Mouse (Mus musculus) lung, adult 2 months (tissue): ENCODE data around the gene Gcnt4.

Experiments used
- CTCF ChIP-seq: fragments of 200-500 bp; IDR thresholded peaks from 2 replicates; pipeline ENCODE4 v1.5.1; 2011; ENCODE audit warnings: mild to moderate bottlenecking, low read length, control low read depth; ENCODE audit not compliant: insufficient read depth
- POLR2A ChIP-seq: fragments of 200-500 bp; IDR thresholded peaks from 2 replicates; pipeline ENCODE4 v1.6.1; 2011; ENCODE audit warnings: low read depth, mild to moderate bottlenecking, control low read depth, low read length, borderline replicate concordance; ENCODE audit errors: extremely low read depth

DNA sequence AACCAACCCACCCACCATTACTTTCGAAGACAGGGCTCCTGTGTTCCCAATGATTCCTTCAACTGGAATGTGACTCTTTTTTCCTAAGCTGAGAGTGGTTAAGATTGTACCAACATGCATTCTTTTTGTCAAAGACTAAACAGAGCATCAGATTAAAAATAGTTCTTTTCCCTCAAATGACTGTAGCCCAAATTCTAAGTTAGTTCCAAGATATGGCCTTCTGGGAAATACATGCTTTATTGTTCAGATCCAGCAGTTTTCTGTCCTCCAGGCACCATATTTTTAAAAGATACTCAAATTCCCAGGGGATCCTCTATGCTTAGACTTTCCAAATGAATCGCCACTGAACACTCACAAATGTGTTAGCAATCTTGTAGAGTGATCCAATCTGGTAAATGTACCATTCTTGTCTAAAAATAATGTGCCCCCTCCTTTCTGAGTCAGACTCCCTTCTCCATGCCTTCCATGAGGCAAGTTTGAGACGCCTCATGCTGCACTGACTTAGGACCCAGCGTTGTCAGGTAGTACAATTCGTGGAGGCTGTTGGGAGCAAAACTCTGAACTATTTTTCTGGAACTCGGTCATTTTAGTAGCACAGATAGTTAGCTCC, 52.6 kb downstream of the Gcnt4 start:
- no peak for TF ChIP-seq CTCF
- no peak for TF ChIP-seq POLR2A
